Mouse (Mus musculus): ENCODE measurements around the gene Ddx39b. TPM values are rescaled to one million over a fixed set of nuclear protein-coding genes. Genes with fewer than 3 reads are reported as not detected.
"Not testable (repeated sequence)": the region's sequence is repeated elsewhere in the genome, so short reads cannot be mapped to it uniquely, and the experiment has no call there.

Ddx39b gene
- polyA plus RNA-seq, 1 experiment from 2014 or later: 346 TPM

GRCm38 (mm10) chr17:35295796-35296195 lies 54.2 kb downstream of the Ddx39b start:
- not testable (repeated sequence) for H3K4me1 ChIP-seq (replicated peaks; ENCODE audit: control insufficient read depth, insufficient read depth, low read length); H3K4me3 ChIP-seq (replicated peaks; ENCODE audit: low read length); DNase-seq (ENCODE audit: low spot score); H3K9ac ChIP-seq; ATAC-seq (ENCODE audit: low FRiP score); H3K27ac ChIP-seq; H3K36me3 ChIP-seq (replicated peaks; ENCODE audit: control insufficient read depth, insufficient read depth); H3K27me3 ChIP-seq (ENCODE audit: control insufficient read depth, insufficient read depth, low read length); H3K9me3 ChIP-seq (ENCODE audit: control insufficient read depth, low read length); H3K4me2 ChIP-seq (replicated peaks)
- 4% methylated on average over 5 of the region's 5 CpGs for WGBS

- not testable (repeated sequence) for H3K9me3 ChIP-seq (ENCODE audit: control insufficient read depth, low read length); H3K36me3 ChIP-seq (replicated peaks; ENCODE audit: control insufficient read depth, insufficient read depth); H3K4me3 ChIP-seq (replicated peaks; ENCODE audit: low read length); H3K27me3 ChIP-seq (ENCODE audit: control insufficient read depth, insufficient read depth, low read length); H3K4me2 ChIP-seq (replicated peaks); H3K4me1 ChIP-seq (replicated peaks; ENCODE audit: control insufficient read depth, insufficient read depth, low read length); H3K27ac ChIP-seq; H3K9ac ChIP-seq; ATAC-seq (ENCODE audit: low FRiP score); DNase-seq (ENCODE audit: low spot score)
- WGBS: 88% methylated on average over 7 of the region's 7 CpGs
Observed at GRCm38 (mm10) chr17:35300261-35300945, 58.9 kb downstream of the Ddx39b start.

GRCm38 (mm10) chr17:35301645-35302258 lies 60.2 kb downstream of the Ddx39b start:
- WGBS: 28% methylated on average over 13 of the region's 13 CpGs
- DNase-seq (ENCODE audit: low spot score) (peak; percentile 79), ATAC-seq (ENCODE audit: low FRiP score) (no peak)
- Histone ChIP-seq H3K9me3 (ENCODE audit: control insufficient read depth, low read length) (no peaks in the 10 kb centered on the region), H3K27ac (no peak overlapping the region), H3K4me1 (replicated peaks; ENCODE audit: control insufficient read depth, insufficient read depth, low read length) (no peaks in the 10 kb centered on the region), H3K9ac (no peak overlapping the region), H3K36me3 (replicated peaks; ENCODE audit: control insufficient read depth, insufficient read depth) (no peaks in the 10 kb centered on the region), H3K27me3 (ENCODE audit: control insufficient read depth, insufficient read depth, low read length) (no peaks in the 10 kb centered on the region), H3K4me3 (replicated peaks; ENCODE audit: low read length) (no peak overlapping the region), H3K4me2 (replicated peaks) (no peak overlapping the region)

GRCm38 (mm10) chr17:35303271-35303670 lies 61.7 kb downstream of the Ddx39b start:
- no peak for DNase-seq (ENCODE audit: low spot score)
- ATAC-seq (ENCODE audit: low FRiP score): no peak
- no peaks in the 10 kb centered on the region for H3K27me3 ChIP-seq (ENCODE audit: control insufficient read depth, insufficient read depth, low read length)
- no peaks in the 10 kb centered on the region for H3K4me1 ChIP-seq (replicated peaks; ENCODE audit: control insufficient read depth, insufficient read depth, low read length)
- no peaks in the 10 kb centered on the region for H3K9me3 ChIP-seq (ENCODE audit: control insufficient read depth, low read length)
- no peak overlapping the region for H3K4me2 ChIP-seq (replicated peaks)
- no peaks in the 10 kb centered on the region for H3K36me3 ChIP-seq (replicated peaks; ENCODE audit: control insufficient read depth, insufficient read depth)
- H3K9ac ChIP-seq: no peak overlapping the region
- no peak overlapping the region for H3K4me3 ChIP-seq (replicated peaks; ENCODE audit: low read length)
- no peak overlapping the region for H3K27ac ChIP-seq
- WGBS: 83% methylated on average over 2 of the region's 2 CpGs

Small RNAs within 50 kb of the gene (microRNA-seq; reads per million reads assigned to microRNA genes)
- gene Mir6973a (not detected), gene Mir6974 (not detected), gene Mir6975 (2.7 reads per million, percentile 10 among the genes with 10 or more reads in this experiment), gene Mir8094 (not detected)

Other genes with a start within 250 kb of the Ddx39b start
- 51.0 and 51.6 TPM in 2 replicates for gene Vars, start 240.8 kb upstream of the Ddx39b start, polyA plus RNA-seq (2014; fragmentation: Nextera tagmentation; extraction: Ambion mirVana)
- gene Vwa7, start 225.2 kb upstream of the Ddx39b start, polyA plus RNA-seq (2014; fragmentation: Nextera tagmentation; extraction: Ambion mirVana): 0.13 and 0.16 TPM in 2 replicates
- 1.4 and 1.7 TPM in 2 replicates for gene Sapcd1, start 213.7 kb upstream of the Ddx39b start, polyA plus RNA-seq (2014; fragmentation: Nextera tagmentation; extraction: Ambion mirVana)
- 1.5 and 2.4 TPM in 2 replicates for gene Msh5, start 195.0 kb upstream of the Ddx39b start, polyA plus RNA-seq (2014; fragmentation: Nextera tagmentation; extraction: Ambion mirVana)
- gene Clic1, start 191.8 kb upstream of the Ddx39b start, polyA plus RNA-seq (2014; fragmentation: Nextera tagmentation; extraction: Ambion mirVana): 23.8 and 24.7 TPM in 2 replicates
- 295 and 328 TPM in 2 replicates for gene Ddah2, start 182.7 kb upstream of the Ddx39b start, polyA plus RNA-seq (2014; fragmentation: Nextera tagmentation; extraction: Ambion mirVana)
- gene Ly6g6c, start 176.4 kb upstream of the Ddx39b start, polyA plus RNA-seq (2014; fragmentation: Nextera tagmentation; extraction: Ambion mirVana): not detected in 2 replicates
- 0.21 and 0.42 TPM in 2 replicates for gene Mpig6b, start 175.6 kb upstream of the Ddx39b start, polyA plus RNA-seq (2014; fragmentation: Nextera tagmentation; extraction: Ambion mirVana)
- gene Ly6g6e, start 164.8 kb upstream of the Ddx39b start, polyA plus RNA-seq (2014; fragmentation: Nextera tagmentation; extraction: Ambion mirVana): not detected in 2 replicates
- 0.82 and 0.94 TPM in 2 replicates for gene Ly6g6d, start 163.7 kb upstream of the Ddx39b start, polyA plus RNA-seq (2014; fragmentation: Nextera tagmentation; extraction: Ambion mirVana)
- 0.23 TPM in 1 of 2 replicates, not detected in the other for gene Ly6g6f, start 156.1 kb upstream of the Ddx39b start, polyA plus RNA-seq (2014; fragmentation: Nextera tagmentation; extraction: Ambion mirVana)
- gene Abhd16a, start 152.5 kb upstream of the Ddx39b start, polyA plus RNA-seq (2014; fragmentation: Nextera tagmentation; extraction: Ambion mirVana): 86.8 and 89.1 TPM in 2 replicates
- gene Ly6g5c, start 133.5 kb upstream of the Ddx39b start, polyA plus RNA-seq (2014; fragmentation: Nextera tagmentation; extraction: Ambion mirVana): not detected in 2 replicates
- gene Ly6g5b, start 126.3 kb upstream of the Ddx39b start, polyA plus RNA-seq (2014; fragmentation: Nextera tagmentation; extraction: Ambion mirVana): 0.44 and 1.0 TPM in 2 replicates
- gene Gpank1, start 120.3 kb upstream of the Ddx39b start, polyA plus RNA-seq (2014; fragmentation: Nextera tagmentation; extraction: Ambion mirVana): 21.9 and 22.0 TPM in 2 replicates
- gene Csnk2b, start 119.7 kb upstream of the Ddx39b start, polyA plus RNA-seq (2014; fragmentation: Nextera tagmentation; extraction: Ambion mirVana): 321 and 339 TPM in 2 replicates
- 6.0 and 6.2 TPM in 2 replicates for gene D17H6S53E, start 115.4 kb upstream of the Ddx39b start, polyA plus RNA-seq (2014; fragmentation: Nextera tagmentation; extraction: Ambion mirVana)
- gene Apom, start 109.7 kb upstream of the Ddx39b start, polyA plus RNA-seq (2014; fragmentation: Nextera tagmentation; extraction: Ambion mirVana): 0.39 TPM in 1 of 2 replicates, not detected in the other
- gene Bag6, start 106.6 kb upstream of the Ddx39b start, polyA plus RNA-seq (2014; fragmentation: Nextera tagmentation; extraction: Ambion mirVana): 90.2 and 98.2 TPM in 2 replicates
- 152 and 168 TPM in 2 replicates for gene Prrc2a, start 76.8 kb upstream of the Ddx39b start, polyA plus RNA-seq (2014; fragmentation: Nextera tagmentation; extraction: Ambion mirVana)
- gene Aif1, start 65.7 kb upstream of the Ddx39b start, polyA plus RNA-seq (2014; fragmentation: Nextera tagmentation; extraction: Ambion mirVana): 7.8 and 8.7 TPM in 2 replicates
- 8.2 and 13.3 TPM in 2 replicates for gene Lst1, start 53.3 kb upstream of the Ddx39b start, polyA plus RNA-seq (2014; fragmentation: Nextera tagmentation; extraction: Ambion mirVana)
- 0.29 and 0.39 TPM in 2 replicates for gene Ltb, start 47.3 kb upstream of the Ddx39b start, polyA plus RNA-seq (2014; fragmentation: Nextera tagmentation; extraction: Ambion mirVana)
- not detected in 2 replicates for gene Tnf, start 39.7 kb upstream of the Ddx39b start, polyA plus RNA-seq (2014; fragmentation: Nextera tagmentation; extraction: Ambion mirVana)
- 0.23 and 0.55 TPM in 2 replicates for gene Lta, start 36.4 kb upstream of the Ddx39b start, polyA plus RNA-seq (2014; fragmentation: Nextera tagmentation; extraction: Ambion mirVana)
- gene Gm16181, start 20.9 kb upstream of the Ddx39b start, polyA plus RNA-seq (2014; fragmentation: Nextera tagmentation; extraction: Ambion mirVana): not detected in 2 replicates
- 122 and 138 TPM in 2 replicates for gene Atp6v1g2, start 8.1 kb upstream of the Ddx39b start, polyA plus RNA-seq (2014; fragmentation: Nextera tagmentation; extraction: Ambion mirVana)
- 3.5 and 3.8 TPM in 2 replicates for gene Nfkbil1, start 6.0 kb upstream of the Ddx39b start, polyA plus RNA-seq (2014; fragmentation: Nextera tagmentation; extraction: Ambion mirVana)
- 95.5 and 98.1 TPM in 2 replicates for gene H2-D1, start 21.0 kb downstream of the Ddx39b start, polyA plus RNA-seq (2014; fragmentation: Nextera tagmentation; extraction: Ambion mirVana)
- 0.25 and 0.27 TPM in 2 replicates for gene H2-Q1, start 78.7 kb downstream of the Ddx39b start, polyA plus RNA-seq (2014; fragmentation: Nextera tagmentation; extraction: Ambion mirVana)
- 3.0 and 3.1 TPM in 2 replicates for gene H2-Q2, start 100.5 kb downstream of the Ddx39b start, polyA plus RNA-seq (2014; fragmentation: Nextera tagmentation; extraction: Ambion mirVana)
- 0.59 and 0.74 TPM in 2 replicates for gene H2-Q4, start 137.9 kb downstream of the Ddx39b start, polyA plus RNA-seq (2014; fragmentation: Nextera tagmentation; extraction: Ambion mirVana)
- 0.44 and 0.71 TPM in 2 replicates for gene H2-Q6, start 183.1 kb downstream of the Ddx39b start, polyA plus RNA-seq (2014; fragmentation: Nextera tagmentation; extraction: Ambion mirVana)
- 2.8 and 2.9 TPM in 2 replicates for gene H2-Q7, start 197.4 kb downstream of the Ddx39b start, polyA plus RNA-seq (2014; fragmentation: Nextera tagmentation; extraction: Ambion mirVana)
- gene H2-Q10, start 228.3 kb downstream of the Ddx39b start, polyA plus RNA-seq (2014; fragmentation: Nextera tagmentation; extraction: Ambion mirVana): not detected in 2 replicates